Mouse (Mus musculus) heart, postnatal 4 days (tissue): Measurements from ENCODE around the gene Mospd3. TPM values are rescaled to one million over a fixed set of nuclear protein-coding genes. Genes with fewer than 3 reads are reported as not detected.
"Not testable (repeated sequence)": the region's sequence is repeated elsewhere in the genome, so short reads cannot be mapped to it uniquely, and the experiment has no call there.

ENCODE experiments used
- DNase-seq: peaks from one replicate; pipeline ENCODE4 v3.0.0; 2021
- total RNA-seq, 2 experiments: library from RNA; stranded (reverse); gene quantifications; 2 replicates each; pipeline ENCODE4 v1.2.3; 2021

Mospd3 gene
- total RNA-seq, 2 experiments from 2014 or later: 25.2 to 28.8 TPM

DNA sequence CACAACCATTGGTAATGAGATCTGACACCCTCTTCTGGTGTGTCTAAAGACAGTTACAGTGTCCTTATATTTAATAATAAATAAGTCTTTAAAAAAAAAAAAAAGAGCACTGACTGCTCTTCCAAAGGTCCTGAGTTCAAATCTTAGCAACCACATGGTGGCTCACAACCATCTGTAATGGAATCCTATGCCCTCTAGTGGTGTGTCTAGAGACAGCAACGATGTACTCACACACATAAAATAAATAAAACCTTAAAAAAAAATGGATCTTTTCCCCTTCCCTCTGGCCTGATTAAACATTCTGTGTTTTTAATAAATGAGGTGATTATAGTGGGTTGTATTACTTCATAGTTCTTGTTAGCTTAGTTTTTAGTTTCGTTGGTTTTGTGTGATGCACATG, 14.1 kb upstream of the Mospd3 start:
- not testable (repeated sequence) for DNase-seq

GRCm38 (mm10) chr5:137613550-137613949, 12.7 kb upstream of the Mospd3 start, which contains the start of gene Pcolce:
Pcolce (minus strand) TSS chr5:137613784.
- no peak for DNase-seq

GRCm38 (mm10) chr5:137613076-137613475, 12.2 kb upstream of the Mospd3 start:
- no peak for DNase-seq

- peak; percentile 84 for DNase-seq
These were observed 10.4 kb upstream of the Mospd3 start for GRCm38 (mm10) chr5:137611245-137611602.

- peak; percentile 85 for DNase-seq
These were observed 9.8 kb upstream of the Mospd3 start for GRCm38 (mm10) chr5:137610548-137611244.

- no peak for DNase-seq
These were observed 9.2 kb upstream of the Mospd3 start for GRCm38 (mm10) chr5:137610056-137610455.

DNA sequence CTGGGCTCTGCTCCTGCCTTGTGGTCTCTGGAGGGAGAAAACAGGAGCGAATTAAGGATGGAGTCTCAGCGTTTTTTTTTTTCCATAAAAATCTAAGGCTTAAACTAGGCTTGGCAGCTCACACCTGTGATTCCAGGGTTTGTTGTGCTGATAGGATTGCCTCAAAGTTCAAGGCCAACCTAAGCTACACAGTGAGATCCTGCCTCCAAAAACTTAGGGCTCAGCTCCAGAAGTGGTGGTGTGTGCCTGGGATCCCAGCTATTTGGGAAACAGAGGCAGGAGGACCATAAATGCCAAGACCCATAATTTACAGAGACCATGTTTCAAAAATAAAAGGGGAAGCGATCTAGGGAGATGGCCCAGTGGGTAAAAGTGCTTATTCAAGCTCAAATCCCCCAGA, 8.4 kb upstream of the Mospd3 start:
- no peak for DNase-seq

DNA sequence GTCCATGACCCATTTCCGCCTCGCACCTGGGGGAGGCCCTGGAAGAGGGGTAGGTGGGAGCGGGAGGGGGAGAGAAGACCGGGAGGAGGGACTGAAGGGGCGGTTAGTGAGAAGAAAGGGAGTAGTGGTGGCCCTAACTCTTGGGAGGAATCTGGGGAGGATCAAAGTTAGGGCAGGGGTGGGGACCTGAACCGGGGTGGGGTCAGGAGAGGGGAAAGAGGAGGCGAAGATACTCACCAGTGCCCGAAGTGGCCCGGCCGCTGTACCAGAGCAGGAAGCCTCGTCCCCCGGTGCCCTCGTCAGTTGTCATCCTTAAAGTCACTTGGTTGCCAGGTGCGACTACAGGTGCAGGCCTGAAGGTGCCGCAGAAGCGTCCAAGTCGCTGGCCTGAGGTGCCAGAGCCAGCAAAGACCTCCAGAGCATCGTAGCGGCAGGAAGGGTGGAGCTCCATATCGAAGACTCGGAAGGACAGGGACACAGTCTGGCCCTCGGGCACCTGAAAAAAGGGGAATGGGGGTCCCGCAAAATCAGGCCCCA, 7.9 kb upstream of the Mospd3 start:
- no peak for DNase-seq

- no peak for DNase-seq
These were observed 7.2 kb upstream of the Mospd3 start for GRCm38 (mm10) chr5:137607860-137608653.

DNA sequence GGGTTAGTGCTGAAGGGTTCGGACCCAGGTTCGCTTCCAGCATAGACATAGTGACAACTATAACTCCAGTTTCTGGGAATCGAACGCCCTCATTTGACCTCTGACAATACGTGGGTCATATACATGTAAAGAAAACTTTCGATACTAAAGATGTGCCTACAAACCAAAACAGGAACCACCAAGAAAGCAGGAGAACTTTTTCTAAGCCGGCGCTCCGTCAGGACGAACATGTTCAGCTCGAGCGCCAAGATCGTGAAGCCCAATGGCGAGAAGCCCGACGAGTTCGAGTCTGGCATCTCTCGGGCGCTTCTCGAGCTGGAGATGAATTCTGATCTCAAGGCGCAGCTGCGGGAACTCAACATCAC, 489 bp upstream of the Mospd3 start:
- DNase-seq: peak; percentile 49

- no peak for DNase-seq
These were observed 608 bp downstream of the Mospd3 start for GRCm38 (mm10) chr5:137600281-137600618.

DNA sequence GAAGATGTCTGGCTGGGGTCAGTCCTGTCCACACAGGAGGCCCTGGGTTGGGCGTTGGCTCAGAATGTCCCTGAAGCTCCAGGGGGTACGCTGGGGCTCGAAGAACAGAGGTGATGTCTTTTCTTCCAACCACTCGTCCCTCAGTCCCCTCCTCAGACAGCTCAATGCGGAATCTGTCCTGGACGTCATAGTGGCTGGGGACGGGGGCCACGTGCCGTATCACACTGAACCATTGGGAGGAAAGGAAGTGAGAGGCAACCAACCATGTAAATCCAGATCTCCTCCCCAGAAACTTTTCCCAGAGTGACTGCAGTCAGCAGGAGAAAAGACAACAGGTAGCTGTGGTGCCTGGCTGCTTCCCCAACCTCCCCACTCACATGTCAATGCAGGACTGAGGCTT, 1.3 kb downstream of the Mospd3 start:
- DNase-seq: no peak

GRCm38 (mm10) chr5:137598100-137598826, 2.6 kb downstream of the Mospd3 start:
- DNase-seq: no peak

- DNase-seq: no peak
These were observed 3.2 kb downstream of the Mospd3 start for GRCm38 (mm10) chr5:137597625-137598024.

DNA sequence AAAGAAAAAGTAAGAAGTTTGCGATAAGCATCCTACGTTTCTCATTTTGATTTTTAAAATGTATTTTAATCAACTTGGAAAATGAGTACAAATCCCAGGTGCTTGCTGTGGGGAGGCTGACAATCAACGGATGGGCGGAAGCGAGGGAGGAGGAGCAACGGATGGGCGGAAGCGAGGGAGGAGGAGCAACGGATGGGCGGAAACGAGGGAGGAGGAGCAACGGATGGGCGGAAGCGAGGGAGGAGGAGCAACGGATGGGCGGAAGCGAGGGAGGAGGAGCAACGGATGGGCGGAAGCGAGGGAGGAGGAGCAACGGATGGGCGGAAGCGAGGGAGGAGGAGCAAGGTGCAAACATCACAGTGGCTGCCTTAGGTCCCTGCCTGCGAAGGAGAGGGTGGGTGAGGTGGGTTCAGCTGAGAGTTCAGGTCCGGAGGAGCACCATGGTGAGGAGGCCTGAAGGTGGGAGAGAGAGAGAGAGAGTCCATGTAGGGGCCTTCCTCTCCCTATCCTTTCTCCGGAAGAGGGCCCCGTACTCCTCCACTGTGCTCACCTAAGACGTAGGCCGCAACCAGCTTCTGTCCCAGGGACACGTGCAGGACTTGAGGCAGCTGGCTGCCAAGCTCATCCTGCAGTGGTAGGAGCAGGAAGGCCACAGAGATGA, 4.1 kb downstream of the Mospd3 start:
- no peak for DNase-seq

GRCm38 (mm10) chr5:137595921-137596320, 4.9 kb downstream of the Mospd3 start:
- no peak for DNase-seq

GRCm38 (mm10) chr5:137590507-137590906, 10.4 kb downstream of the Mospd3 start:
- DNase-seq: no peak

- peak; percentile 74 for DNase-seq
These were observed 15.9 kb downstream of the Mospd3 start for GRCm38 (mm10) chr5:137584976-137585375.

DNA sequence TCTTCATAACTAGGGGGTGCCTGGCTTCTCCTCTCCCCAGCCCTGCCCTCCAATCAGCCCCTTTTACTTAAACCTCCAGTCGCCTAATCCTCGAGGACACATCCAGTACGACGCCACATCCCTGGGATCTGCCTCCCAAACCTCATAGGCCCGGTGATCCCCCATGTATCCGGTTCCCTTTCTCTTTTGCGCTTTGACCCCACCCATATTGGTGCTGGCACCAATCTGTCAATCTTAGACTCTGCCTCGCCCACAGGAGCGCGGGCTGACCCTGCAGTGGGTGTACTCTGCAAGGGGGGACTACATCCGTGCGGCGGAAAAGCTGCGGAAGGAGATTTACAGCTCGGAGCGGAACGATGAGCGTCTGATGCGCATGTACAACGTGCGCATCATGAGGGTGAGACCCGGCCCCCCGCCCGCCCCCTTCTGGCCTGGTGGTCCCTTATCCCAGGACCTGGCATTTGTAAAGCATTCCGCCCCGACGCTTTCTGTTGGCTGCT, 17.1 kb downstream of the Mospd3 start:
- peak; percentile 41 for DNase-seq

DNA sequence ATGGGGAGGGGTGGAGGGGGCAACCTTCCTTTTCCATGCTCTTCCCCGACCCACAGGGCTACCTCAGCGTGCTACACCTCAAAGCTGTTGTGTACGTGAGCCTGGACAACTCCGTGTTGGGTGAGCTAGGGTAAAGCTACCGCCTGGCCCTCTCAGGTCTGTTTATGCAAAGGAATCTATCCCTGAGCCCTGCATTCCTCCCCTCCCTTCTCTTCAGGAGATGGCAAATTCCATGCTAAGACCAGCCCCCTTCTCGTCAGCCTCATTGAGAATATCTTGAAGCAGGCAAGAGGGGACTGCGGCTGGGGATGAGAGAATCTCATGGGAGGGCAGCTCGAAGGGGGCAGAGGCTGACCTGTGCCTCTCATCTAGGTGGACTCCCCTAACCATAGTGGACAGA, 18.2 kb downstream of the Mospd3 start:
- DNase-seq: no peak

DNA sequence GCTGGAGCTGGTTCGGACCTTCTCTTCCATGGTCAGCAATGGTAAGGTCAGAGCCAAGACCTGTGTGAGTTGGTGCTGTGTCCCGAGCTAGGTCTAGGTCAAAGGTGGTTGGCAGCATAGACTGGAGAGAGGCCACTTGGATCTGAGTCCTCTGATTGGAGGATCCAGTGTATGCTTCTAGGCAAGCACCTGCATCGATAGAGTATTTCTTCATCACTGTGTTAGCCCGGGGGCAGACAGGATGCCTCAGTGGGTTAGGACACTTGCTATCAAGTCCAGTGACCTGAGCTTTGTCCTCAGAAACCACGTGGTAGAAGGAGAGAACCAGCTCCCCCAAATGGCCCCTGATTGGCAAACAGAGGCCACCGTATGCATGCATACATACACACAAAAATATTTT, 20.6 kb downstream of the Mospd3 start:
- DNase-seq: no peak

DNA sequence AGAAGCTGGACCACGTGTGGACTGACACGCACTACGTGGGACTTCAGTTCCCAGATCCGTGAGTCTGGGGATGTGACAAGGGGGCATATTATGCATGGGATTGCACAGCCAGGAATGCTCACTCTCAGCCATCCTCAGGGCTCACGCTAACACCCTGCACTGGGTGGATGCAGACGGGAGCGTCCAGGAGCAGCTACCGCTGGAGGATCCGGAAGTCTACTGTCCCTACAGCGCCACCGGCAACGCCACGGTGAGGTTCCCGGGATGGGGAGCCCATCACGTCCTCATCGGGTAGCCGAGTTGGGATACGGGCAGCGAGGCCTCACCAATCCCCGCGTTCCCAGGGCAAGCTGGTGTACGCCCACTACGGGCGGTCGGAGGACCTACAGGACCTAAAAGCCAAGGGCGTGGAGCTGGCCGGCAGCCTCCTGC, 26.4 kb downstream of the Mospd3 start:
- DNase-seq: peak; percentile 41
